Mouse (Mus musculus) E14TG2a.4 (cell line): Measurements from ENCODE around the gene Gemin7.

Experiments
- CTCF ChIP-seq: conservative IDR thresholded peaks from 2 replicates; pipeline ENCODE4 v1.5.1; 2014; ENCODE audit warnings: low read length
- POU5F1 ChIP-seq: IDR thresholded peaks from 2 replicates; pipeline ENCODE4 v1.6.1; 2014; ENCODE audit warnings: low read length, borderline replicate concordance

DNA sequence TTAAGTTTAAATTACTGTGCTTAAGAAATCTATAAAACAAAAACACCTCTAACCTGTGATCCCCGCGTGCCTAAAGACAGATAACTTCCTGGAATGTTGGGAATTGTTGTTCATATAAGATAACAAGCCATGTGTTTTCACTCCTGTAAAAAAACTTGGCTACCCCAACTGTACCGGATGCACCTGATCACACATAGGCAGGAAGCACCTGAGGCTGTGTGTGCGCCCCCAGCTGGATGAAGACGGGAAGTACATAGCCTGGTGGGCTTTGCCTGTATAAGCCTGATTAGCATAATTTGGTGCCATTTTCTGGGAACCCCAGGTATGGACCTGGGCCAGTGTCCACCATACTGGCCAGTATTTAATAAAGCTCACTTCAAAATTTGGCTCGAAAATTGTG is 33.8 kb downstream of the Gemin7 start:
- TF ChIP-seq CTCF: no peak; the same call in 1 of the 2 replicates
- no peak for TF ChIP-seq POU5F1
